Mouse (Mus musculus) E14TG2a.4 (cell line): ENCODE data around the gene U2af1.

Experiments
- CTCF ChIP-seq: conservative IDR thresholded peaks from 2 replicates; pipeline ENCODE4 v1.5.1; 2014; ENCODE audit warnings: low read length
- NANOG ChIP-seq: IDR thresholded peaks from 2 replicates; pipeline ENCODE4 v1.6.1; 2014; ENCODE audit warnings: borderline replicate concordance, low read length, mixed read lengths

- TF ChIP-seq CTCF: no peak
- TF ChIP-seq NANOG: no peak
These were observed 20.7 kb downstream of the U2af1 start for GRCm38 (mm10) chr17:31637866-31638570.
